Mouse (Mus musculus) kidney, postnatal 25 days (tissue): ENCODE results near the gene Sim1.

Experiments used
- DNase-seq, 2 experiments: peaks; one replicate each; pipeline ENCODE4 v3.0.0; 2021; ENCODE audit warnings: mixed read lengths in 2 of 2

Sim1 gene

DNA sequence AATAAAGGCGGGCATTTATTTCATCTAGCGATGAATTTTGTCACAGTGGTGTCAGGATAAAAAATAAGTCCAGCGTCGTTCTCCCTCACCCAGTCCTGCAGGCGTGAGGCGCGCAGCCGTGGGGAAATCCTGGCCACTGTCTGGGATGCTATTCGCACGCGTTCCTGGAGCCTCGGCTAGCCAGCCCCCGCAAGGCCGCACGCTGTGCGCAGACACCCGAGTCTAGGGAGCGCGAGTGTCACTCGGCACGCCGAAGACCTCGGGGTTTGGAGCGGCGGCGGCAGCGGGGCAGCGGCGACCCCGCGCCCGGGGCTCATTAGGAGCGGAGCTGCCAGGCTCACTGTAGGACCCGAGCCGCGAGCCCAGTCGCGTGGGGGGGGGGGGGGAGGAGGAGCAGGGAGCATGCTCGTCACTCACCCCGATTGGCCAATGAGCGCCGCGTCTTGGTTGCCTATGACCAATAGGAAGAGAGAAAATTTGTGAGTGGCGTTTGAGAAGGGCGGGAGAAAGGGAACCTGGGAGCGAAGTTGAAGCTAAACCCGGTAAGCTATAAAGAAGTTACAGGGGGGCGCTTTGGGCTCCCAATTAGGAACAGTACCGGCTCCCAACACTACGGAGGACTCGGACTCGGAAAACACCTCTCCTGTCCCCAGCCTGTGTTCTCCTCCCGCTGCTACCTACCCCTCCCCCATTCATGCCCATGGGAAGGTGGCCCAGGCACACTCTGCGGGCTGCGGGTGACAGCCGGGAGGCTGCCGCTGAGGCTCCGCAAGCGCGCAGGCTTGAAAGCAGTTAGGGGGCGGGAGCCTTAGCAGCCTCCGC is at the start of gene Sim1:
Gene Sim1, plus strand, starts transcription at position 585 of the 822 bp plus-strand sequence.
- peak; percentile 87 to 94 for DNase-seq

DNA sequence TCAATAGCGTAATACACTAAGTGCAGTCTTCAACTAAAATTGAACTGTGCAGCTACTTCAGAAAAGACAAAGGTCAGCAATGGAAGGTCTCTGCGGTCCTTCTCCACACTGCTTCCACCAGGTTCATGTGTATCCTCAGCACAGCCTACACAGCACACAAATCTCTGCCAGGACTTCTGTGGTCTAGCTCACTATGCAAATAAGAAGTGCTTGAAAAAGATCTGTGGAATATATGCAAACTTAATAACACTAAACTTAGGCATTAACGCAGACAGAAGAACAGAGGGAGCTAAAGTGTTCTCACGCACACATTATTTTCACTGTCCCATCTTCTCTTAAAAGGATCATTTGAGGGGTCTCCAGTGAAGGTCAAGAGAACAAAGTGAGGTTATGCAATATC is 26.4 kb upstream of the Sim1 start:
- no peak for DNase-seq

DNA sequence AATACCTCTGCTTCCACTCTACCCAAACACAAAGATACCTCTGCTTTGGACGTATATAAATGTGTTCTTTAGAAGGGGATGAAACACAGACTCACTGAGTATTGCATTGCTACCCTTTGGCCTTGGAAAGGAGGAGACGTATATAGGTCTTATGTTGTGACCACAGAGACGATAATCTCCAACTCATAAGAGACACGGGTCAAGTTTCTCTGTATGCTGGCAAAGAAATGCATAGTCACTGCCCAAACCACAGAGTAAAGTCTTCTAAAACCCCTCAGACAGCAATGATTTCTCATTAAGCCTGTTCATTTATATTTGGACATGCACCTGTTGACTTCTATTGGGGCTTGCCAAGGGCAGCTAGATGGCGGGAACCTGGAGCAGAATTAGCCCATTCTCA is 17.6 kb upstream of the Sim1 start:
- DNase-seq = no peak

DNA sequence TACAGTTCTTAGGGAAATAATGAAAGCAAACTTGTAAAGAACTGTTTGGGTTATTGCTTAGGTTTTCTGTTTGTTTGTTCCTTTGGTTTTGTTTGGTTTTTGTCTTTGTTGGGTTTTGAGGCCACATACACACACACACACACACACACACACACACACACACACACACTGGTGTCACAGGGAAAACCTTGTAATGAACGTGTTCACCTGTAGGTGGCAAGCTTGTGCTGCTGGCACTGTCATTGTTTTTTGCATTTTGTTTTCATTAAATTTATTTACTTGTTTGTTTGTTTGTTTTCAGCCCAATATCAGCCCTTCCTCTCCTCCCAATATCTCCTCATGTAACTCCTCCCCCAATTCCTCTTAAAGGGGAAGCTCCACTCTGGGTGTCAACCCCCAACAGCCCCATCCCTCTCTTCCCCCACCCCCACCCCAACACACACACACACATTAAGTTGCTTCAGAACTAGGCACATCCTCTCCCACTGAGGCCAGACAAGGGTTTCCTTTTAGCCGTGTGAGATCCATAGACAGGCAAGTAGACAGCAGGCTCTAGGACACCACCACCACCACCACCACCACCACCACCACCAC is 13.0 kb upstream of the Sim1 start:
- DNase-seq = peak; percentile 48 to 66

DNA sequence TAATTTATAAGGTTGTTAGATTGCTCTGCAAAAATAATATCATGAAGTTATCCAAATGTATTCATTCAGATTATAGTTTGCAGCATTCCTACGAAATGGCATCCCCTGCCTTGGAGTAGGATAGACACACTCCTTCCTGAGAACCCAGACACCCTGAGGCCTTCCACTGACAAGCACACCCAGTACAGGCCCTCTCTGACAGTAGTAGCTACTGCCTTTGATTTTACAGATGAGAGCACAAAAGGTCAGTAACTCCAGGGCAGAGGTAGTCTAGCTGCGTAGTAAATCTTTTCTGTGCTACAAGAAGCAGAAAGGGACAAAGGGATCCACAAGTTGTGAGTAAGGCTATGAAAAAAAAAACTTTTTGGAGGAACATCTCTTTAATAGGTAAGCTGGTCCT is 12.2 kb upstream of the Sim1 start:
- DNase-seq = no peak

DNA sequence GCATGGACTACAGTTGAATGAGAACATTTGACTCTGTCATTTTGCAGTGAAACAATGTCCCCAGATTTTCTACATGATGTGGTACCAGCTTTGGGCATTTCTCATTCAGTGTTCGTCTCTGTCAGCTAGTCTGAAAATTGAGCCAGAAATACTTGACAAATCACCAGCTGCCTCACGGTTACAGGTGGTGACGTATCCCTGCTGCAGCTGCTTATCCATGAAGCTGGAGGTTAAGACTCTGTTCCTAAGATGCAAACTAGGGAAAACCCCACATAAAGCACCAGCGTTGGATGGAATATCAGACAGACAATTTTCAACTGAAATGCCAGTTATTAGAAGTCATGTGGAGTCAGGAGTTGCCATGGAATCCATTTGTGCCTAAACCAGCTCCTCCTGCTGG is 8.2 kb upstream of the Sim1 start:
- no peak for DNase-seq

DNA sequence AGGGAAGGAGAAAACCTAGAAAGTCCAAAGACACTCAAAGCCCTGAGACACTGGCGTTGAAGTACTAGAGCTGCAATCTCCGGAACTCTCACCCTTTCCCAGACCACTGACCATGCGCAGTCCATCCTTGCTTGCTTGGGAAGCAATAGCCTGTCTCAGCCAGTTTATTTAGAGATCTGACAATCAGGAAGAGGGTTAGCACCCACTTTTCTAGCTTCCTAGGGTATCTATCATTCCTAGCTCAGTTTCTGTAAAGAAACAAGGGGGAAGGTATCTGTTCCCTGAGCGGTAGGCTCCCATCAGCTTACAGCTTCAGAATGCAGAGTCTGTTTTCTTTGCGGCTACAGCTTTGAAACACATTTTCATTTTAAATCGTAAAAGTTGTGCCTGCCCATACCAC is 3.9 kb upstream of the Sim1 start:
- DNase-seq = no peak

DNA sequence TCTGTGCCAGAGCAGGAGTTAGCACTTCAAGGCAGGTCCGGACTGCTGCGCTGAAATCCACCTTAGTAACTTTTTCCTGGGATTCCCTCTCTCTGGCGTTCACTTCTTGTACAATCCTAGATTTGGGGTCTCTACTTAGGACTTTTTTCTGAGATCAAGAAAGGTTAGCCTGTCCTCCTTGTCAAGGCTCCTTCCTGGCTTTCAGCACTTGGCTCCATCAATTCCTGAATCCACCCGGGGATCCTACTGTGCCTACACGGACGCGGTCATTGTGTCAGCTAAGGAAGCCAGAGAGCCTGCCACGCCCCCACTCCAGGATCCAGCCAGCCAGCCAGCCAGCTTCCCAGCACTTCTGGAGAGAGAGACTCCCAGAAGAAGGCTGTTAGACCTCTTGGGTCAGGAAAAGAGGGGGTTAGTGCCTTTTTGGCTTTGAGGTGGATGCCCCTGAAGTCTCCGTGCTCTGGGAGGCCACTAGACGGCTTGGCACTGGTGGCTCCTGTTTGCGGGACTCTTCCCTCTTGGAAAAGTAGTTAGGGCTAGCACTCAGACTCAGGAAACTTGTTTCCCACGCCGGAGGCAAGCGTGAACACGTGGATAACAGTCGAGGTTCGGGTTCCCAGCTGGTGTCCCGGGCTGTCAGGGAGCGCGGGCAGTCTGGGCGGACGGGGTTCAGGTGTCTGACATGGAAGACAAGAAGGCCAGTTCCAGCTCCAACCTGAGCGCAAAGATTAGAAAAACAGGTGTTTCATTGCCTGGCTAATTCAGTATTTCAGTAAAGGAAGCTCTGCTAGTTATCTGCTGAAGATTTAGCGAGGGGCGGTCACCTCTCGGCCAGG is 2.5 kb upstream of the Sim1 start:
- DNase-seq = peak; percentile 60

DNA sequence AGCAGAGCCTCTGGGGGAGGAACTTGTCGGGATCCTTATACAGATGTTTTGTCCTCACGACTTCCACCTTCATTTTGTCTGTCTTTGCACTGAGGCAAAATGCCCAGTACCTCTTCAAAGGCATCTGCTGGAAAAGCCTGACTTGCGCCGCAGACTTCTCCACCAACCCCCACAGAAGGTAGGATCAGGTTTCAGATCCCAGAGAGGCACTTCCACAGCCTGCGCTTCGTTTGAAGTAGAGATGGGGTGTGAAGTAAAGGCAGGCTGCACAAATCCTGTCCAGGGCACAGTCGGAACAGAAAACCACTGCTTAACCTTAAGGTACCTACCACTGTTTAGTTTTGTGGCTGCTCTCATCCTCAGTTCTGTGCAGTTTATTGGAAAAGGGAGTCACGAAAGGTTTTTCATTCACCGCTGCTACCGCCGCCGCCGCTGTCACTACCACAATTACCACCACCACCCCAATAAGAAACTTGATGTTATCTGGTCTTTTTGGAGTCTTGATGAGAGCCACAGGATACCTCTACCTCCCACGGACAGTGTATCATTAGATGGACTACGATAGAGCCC is 1.7 kb upstream of the Sim1 start:
- peak in 1 of 2 experiments; percentile 45 for DNase-seq

DNA sequence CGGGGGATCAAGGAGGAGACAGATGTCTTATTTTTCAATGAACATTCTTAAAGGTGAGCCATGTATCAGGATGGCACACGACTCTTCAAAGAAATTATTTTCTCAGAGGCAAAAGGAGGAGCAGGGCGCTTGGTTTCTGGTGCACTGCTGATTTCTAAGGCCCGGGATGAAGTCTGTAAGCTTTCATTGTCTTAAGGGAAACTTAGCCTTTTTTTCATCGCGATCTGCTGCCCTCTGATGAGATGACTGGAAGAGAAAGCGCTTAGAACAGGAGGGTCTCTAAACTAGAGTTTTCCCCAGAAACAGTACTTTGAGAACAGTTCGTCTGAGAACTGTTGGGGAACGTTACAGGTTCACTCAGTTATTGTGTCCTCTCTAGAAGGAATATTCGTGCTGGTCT is 1.0 kb upstream of the Sim1 start:
- DNase-seq = no peak

DNA sequence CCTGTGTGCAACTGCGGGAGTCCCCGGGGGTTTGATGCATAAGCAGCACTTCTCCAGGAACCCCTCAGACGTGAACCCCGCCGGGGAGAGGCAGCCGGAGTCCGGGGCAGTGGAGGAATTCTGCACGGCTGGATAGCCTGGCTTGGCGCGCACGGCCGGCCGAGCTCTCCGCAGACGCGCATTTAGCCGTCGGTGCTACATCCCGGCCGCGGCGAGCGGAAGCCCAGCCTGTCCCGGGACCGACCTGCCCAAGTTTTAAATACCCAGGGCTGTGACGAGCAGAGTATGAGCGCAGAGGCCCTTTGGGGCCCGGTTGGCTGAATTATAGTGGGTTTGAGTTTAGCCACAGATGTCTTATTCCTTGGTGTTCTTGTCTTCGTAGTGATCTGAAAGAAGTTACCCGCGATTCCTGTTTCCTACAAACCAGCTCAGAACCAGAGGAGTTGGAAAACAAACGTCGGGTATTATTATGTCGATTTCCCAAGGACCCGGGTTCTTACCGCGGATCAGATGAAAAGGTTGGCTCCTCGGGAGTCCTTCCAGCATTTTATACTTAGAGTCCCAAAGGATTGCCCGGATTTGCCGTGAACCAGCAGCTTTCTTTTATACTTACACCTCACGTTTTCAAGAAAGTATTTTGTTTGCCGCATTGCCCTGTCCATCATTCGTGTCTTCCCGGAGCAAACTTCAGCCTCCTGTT is 687 bp downstream of the Sim1 start:
- peak; percentile 17 to 53 for DNase-seq

DNA sequence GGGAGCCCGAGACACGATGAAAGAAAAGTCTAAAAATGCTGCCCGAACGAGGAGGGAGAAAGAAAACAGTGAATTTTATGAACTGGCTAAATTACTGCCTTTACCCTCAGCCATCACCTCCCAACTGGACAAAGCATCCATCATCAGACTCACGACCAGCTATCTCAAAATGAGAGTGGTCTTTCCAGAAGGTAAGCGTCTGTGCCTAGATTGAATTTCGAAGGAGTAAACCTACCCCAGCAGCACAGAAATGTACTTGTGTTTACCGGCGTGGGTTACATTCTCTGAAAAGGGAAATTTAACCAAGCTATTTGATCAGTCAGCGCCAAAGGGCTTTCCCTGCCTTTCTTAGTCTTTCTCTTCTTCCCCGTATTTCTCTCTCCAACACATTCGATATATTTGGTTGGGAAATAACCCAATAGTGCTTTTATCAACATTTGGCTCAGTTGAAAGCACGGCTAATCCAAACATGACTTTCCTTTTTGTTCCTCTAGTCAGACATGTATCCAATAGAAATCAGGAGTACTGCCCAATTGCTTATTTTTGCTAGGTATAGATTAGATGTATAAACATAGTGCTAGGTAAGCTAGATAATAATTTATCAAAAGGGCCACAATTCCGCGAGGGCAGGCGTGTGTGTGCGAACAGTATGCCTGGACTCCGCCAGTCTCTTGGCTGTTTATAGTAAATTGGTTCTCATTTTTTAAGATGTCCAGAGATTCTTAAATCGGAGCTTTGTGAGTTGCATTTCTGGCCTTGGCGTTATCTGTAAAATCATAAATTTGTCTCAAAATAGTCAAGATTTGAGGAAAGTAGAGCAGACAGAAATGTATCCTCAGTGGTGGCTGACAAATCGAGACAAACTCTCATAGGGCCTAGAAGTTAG is 1.6 kb downstream of the Sim1 start:
- no peak for DNase-seq

DNA sequence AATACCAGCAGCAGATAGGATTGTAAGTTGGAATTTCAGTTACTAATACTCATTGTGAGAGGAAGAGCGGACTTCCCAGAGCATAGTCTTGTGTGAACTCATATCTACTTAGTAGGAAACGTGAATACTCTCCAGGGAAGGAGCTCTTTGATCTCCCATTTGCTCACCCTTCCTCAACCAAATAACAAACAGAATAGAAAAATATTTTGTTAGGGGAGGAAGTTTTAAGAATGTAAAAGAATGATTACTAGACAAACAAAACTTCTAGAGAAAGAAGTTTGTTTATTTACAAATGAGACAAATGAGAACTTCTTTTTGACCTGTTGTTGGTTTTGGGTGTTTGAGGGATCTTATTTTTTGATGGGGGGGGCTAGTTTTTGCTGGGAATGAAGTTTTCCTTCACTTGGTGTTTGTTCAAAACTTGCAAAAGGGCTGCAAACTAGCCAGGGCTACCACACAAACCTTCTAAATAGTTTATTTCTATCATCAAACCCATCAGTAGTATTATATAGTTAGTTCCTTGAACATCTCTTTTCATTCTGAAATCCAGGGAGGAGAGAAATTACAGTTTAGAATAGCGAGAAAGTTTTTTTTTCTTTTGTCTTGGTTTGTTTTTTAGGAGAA is 2.3 kb downstream of the Sim1 start:
- DNase-seq = no peak

DNA sequence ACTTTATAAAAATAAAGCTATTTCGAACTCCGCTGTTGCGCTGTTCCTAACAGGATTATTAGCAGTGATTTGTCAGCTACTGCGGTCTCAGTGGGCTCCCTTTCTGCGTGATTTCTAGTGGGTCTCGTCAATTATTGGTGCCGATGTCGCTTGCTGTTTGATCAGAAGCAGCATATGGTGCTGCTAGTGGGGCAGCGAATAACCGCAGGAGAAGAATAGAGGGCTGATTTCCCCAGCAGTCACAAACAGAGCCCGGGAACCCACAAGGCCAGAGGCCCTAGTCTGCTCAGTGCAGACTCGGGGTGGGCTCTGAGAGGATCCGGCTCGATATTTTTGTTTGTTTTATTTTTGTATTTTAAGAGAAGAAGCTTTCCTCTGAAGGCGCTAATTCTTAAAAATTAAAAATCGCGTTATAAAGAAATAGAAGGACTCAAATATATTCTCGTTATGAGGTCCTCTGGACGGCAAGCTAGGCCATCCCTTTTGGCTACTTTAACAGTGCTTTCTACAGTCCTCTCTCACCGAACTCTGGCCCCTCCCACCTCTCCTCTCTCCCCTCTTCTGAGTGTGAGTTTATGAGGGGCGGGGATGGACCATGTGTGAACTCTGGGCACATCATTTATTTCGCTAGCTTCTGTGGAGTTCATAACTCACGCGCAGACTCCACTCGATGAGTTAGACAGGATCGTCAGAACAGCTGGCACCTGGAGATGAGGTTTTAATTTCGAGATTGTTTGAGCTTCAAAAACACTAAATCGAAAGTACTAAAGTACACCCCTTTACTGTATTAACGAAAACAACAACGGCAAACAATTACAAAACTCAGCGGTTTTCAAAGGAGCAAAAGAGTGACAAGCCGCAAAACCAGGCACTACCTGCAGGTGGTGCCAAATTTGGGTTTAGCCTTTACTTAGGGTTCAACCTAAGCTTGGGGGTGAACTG is 3.2 kb downstream of the Sim1 start:
- DNase-seq = peak; percentile 61 to 74

DNA sequence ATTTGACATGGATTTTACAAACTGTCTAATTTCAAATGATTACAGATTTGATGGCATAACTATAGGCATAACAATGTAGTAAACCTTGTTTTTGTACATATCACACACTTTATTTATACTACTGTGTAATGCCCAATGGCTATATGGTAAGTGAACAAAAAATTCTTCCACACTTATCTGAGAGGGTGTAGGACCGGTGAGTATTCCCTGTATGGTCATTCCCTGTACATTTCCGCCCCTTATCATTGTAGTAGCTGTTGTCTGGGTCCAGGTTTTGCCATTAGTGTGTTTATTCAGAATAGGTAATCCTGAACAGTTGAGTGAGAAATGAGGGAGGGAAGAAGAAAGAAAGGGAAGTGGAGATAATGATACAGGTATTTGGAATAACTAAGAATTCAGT is 4.1 kb downstream of the Sim1 start:
- DNase-seq = no peak

DNA sequence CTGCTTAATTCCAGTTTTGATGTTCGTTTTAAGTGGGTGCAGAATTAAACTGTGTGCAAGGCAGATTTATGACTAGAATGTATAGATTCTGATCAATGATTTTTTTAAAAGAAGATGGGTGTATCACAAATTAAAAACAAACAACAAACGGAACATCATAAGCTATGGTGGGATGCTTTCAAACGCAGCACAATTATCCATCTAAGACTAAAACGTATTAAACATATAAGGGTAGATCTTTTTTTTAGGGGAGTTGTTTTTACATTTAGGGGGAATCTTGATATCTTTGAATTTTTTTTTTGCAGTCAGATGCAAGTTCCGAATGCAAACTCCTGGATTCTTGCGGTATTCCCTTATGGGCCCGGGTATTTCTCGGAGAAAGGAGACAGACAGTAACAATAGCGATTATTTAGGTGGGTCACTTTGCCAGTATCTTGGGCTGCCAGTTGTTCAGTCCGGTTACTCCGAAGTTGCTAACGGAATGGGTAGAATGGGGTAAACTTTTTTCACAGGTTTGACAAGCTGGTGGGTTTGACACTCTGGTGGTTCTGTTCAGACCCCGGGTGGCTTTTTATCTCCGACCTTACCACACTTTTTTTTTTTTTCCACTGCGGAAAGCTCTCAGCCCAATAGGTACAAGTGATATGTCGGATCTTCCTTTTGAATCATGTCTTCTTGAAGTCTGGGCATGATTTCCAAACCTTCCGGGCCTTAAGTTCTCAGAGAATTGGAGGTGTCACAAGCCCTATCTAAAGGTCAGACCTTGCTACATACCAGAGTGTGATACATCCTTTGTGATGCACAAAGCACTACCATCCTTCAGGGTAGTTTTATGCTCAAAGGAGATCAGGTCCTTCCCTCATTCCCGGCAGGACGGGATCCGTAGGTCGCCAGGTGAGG is 5.5 kb downstream of the Sim1 start:
- DNase-seq = no peak

DNA sequence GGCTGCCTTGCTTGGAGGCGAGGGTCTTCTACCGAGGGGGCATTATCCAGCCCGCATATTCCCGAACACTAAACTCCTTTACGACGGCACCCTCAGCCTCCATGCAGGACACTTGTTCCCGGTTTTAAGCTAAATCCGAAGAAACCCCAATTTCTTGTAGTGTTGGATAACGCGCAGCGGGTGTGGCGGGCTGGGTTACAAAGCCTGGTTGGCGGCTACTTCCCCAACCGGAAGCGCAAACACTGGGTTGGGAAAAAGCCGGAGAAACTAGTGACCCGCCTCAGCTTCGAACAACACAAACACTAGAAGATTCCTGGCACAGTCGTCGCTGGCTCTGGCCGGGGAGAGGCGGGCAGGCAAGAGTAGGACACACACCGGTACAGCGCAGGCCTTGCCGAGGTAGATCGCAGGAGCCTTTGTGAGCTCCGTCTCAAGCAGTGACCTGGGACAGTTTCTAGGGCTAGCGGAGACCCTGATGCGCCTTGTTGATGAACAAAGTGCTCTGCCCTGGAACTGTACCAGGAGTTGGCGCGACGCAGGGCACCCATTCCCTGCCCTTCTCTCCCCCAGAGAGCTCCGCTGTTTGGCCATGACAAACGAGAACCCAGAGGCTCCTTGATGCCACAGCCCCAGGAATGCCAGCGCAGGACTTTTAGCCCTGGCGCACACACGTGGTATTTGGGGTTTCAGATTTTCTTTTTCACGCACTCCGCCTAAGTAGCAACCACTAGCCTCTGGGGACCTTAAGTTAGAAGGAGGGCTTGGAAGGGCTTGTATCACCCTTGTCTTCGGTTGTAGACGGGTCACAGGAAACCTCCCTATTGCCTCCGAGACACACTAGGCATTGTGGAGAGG is 6.4 kb downstream of the Sim1 start:
- DNase-seq = peak; percentile 50 to 65
